Mouse (Mus musculus): Measurements from ENCODE around the gene Ptges. TPM values are rescaled to one million over a fixed set of nuclear protein-coding genes. Genes with fewer than 3 reads are reported as not detected.

Ptges gene
- total and polyA plus RNA-seq, 2 experiments from 2014 or later = 1.1 to 1.2 TPM

DNA sequence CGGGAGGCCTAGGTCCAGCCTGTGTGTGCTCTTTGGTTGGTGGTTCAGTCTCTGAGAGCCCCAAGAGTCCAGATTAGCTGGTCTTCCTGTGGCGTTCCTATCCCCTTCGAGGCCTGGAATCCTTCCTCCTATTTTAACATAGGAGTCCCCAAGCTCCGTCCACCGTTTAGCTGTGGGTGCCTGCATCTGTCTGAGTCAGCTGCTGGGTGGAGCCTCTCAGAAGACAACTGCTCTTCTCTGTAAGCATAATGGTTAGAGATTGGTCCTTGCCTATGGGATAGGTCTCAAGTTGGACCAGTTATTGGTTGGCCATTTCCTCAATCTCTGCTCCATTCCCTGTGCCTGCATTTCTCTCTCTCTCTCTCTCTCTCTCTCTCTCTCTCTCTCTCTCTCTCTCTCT, 69.9 kb downstream of the Ptges start:
- TF ChIP-seq CTCF (IDR thresholded peaks at IDR 0.05; ENCODE audit: low read depth) = no peak
- no peak for TF ChIP-seq EP300 (IDR thresholded peaks at IDR 0.05; ENCODE audit: low read depth)
- no peak overlapping the region for H3K4me3 ChIP-seq (ENCODE audit: low read depth, low read length)
- 62% methylated on average over 5 of the region's 5 CpGs for WGBS
- no peak for DNase-seq (ENCODE audit: low spot score)
- no peaks in the 10 kb centered on the region for H3K27me3 ChIP-seq (ENCODE audit: control insufficient read depth, insufficient read depth, low read length)
- H3K36me3 ChIP-seq (replicated peaks; ENCODE audit: control insufficient read depth, insufficient read depth, low read length) = no peaks in the 10 kb centered on the region
- no peak overlapping the region for H3K4me2 ChIP-seq (ENCODE audit: low read depth, low read length)
- no peak overlapping the region for H3K9ac ChIP-seq (replicated peaks; ENCODE audit: low read depth, low read length)
- H3K4me1 ChIP-seq (ENCODE audit: control insufficient read depth, insufficient read depth) = peaks cover 5% of the 10 kb centered on the region; the same call in 1 of the 2 replicates
- no peak for ATAC-seq (ENCODE audit: insufficient read depth, low read depth)
- H3K9me3 ChIP-seq (replicated peaks; ENCODE audit: control insufficient read depth, low read length) = no peaks in the 10 kb centered on the region
- H3K27ac ChIP-seq (ENCODE audit: low read depth) = no peak overlapping the region

DNA sequence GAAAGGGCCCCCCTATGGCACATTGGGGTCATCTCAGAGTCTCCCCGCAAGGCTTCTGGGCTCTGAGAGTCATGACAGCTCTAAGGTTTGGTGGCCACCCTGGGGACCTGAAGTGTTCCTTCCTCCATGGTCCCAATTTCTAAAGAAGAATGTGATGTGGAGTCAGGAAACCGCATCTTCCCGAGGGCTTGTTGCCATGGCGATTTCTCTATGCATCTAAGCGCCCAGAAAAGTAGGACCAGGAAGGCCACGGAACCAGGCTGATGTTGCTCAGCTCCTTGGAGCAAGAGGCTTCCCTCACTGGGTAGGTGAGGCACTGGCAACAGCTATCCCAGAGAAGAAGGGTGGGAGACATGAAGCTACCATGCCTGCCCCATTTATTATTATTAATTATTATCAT, 72.6 kb downstream of the Ptges start:
- no peaks in the 10 kb centered on the region for H3K36me3 ChIP-seq (replicated peaks; ENCODE audit: control insufficient read depth, insufficient read depth, low read length)
- no peak overlapping the region for H3K27ac ChIP-seq (ENCODE audit: low read depth)
- no peak overlapping the region for H3K9ac ChIP-seq (replicated peaks; ENCODE audit: low read depth, low read length)
- no peak overlapping the region for H3K4me3 ChIP-seq (ENCODE audit: low read depth, low read length)
- 86% methylated on average over 6 of the region's 6 CpGs for WGBS
- peaks cover 7% of the 10 kb centered on the region; the same call in 1 of the 2 replicates for H3K4me1 ChIP-seq (ENCODE audit: control insufficient read depth, insufficient read depth)
- DNase-seq (ENCODE audit: low spot score) (no peak), ATAC-seq (ENCODE audit: insufficient read depth, low read depth) (no peak)
- H3K9me3 ChIP-seq (replicated peaks; ENCODE audit: control insufficient read depth, low read length) = no peaks in the 10 kb centered on the region
- no peaks in the 10 kb centered on the region for H3K27me3 ChIP-seq (ENCODE audit: control insufficient read depth, insufficient read depth, low read length)
- TF ChIP-seq EP300 (IDR thresholded peaks at IDR 0.05; ENCODE audit: low read depth) (no peak), CTCF (IDR thresholded peaks at IDR 0.05; ENCODE audit: low read depth) (no peak)
- H3K4me2 ChIP-seq (ENCODE audit: low read depth, low read length) = no peak overlapping the region

DNA sequence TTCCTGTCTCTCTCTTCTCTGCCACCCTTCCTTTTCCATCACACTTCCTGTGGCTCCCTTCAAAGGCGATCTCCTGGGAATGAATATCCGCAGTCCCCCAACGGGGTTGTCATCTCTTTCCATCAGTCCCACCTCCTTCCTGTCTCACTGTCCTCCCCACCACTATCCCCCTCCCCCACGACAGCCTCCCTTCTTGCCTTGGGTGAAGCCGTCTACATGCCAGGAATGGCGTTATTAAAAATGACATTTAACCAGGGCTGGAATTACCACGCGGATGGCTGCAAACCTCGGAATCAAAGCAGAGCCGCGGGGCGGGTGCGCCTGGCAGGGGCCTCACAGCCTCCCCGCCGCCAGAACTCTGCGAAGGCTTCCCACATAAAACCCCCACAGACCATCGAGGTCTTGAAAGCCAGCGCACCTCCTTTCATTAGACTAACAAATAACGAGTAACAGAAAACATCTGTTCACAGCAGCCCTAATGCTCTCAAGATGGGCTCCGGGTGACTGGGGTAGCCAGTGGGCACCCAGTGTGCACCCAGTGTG, 76.8 kb downstream of the Ptges start:
- Histone ChIP-seq H3K36me3 (replicated peaks; ENCODE audit: control insufficient read depth, insufficient read depth, low read length) (no peaks in the 10 kb centered on the region), H3K4me3 (ENCODE audit: low read depth, low read length) (no peak overlapping the region), H3K27ac (ENCODE audit: low read depth) (no peak overlapping the region), H3K9ac (replicated peaks; ENCODE audit: low read depth, low read length) (no peak overlapping the region), H3K27me3 (ENCODE audit: control insufficient read depth, insufficient read depth, low read length) (no peaks in the 10 kb centered on the region), H3K4me2 (ENCODE audit: low read depth, low read length) (no peak overlapping the region), H3K4me1 (ENCODE audit: control insufficient read depth, insufficient read depth) (peaks cover 7% of the 10 kb centered on the region; the same call in 1 of the 2 replicates), H3K9me3 (replicated peaks; ENCODE audit: control insufficient read depth, low read length) (no peaks in the 10 kb centered on the region)
- ATAC-seq (ENCODE audit: insufficient read depth, low read depth) = no peak
- TF ChIP-seq EP300 (IDR thresholded peaks at IDR 0.05; ENCODE audit: low read depth) (no peak), CTCF (IDR thresholded peaks at IDR 0.05; ENCODE audit: low read depth) (no peak)
- DNase-seq (ENCODE audit: low spot score) = no peak
- 39% methylated on average over 20 of the region's 20 CpGs for WGBS

- TF ChIP-seq EP300 (IDR thresholded peaks at IDR 0.05; ENCODE audit: low read depth) (no peak), CTCF (IDR thresholded peaks at IDR 0.05; ENCODE audit: low read depth) (no peak)
- Histone ChIP-seq H3K27ac (ENCODE audit: low read depth) (no peak overlapping the region), H3K27me3 (ENCODE audit: control insufficient read depth, insufficient read depth, low read length) (no peaks in the 10 kb centered on the region), H3K9ac (replicated peaks; ENCODE audit: low read depth, low read length) (no peak overlapping the region), H3K4me3 (ENCODE audit: low read depth, low read length) (no peak overlapping the region), H3K9me3 (replicated peaks; ENCODE audit: control insufficient read depth, low read length) (no peaks in the 10 kb centered on the region), H3K36me3 (replicated peaks; ENCODE audit: control insufficient read depth, insufficient read depth, low read length) (no peaks in the 10 kb centered on the region), H3K4me1 (ENCODE audit: control insufficient read depth, insufficient read depth) (peaks cover 7% of the 10 kb centered on the region; the same call in 1 of the 2 replicates), H3K4me2 (ENCODE audit: low read depth, low read length) (no peak overlapping the region)
- WGBS = 29% methylated on average over 6 of the region's 6 CpGs
- DNase-seq (ENCODE audit: low spot score) (no peak), ATAC-seq (ENCODE audit: insufficient read depth, low read depth) (no peak)
Observed at GRCm38 (mm10) chr2:30850581-30850980, 79.1 kb downstream of the Ptges start.

GRCm38 (mm10) chr2:30848184-30848583, 81.5 kb downstream of the Ptges start:
- TF ChIP-seq CTCF (IDR thresholded peaks at IDR 0.05; ENCODE audit: low read depth) (no peak), EP300 (IDR thresholded peaks at IDR 0.05; ENCODE audit: low read depth) (no peak)
- 75% methylated on average over 8 of the region's 8 CpGs for WGBS
- Histone ChIP-seq H3K27me3 (ENCODE audit: control insufficient read depth, insufficient read depth, low read length) (peaks cover 8% of the 10 kb centered on the region; the same call in 1 of the 2 replicates), H3K4me1 (ENCODE audit: control insufficient read depth, insufficient read depth) (peaks cover 7% of the 10 kb centered on the region; the same call in 1 of the 2 replicates), H3K9me3 (replicated peaks; ENCODE audit: control insufficient read depth, low read length) (no peaks in the 10 kb centered on the region), H3K4me2 (ENCODE audit: low read depth, low read length) (no peak overlapping the region), H3K4me3 (ENCODE audit: low read depth, low read length) (no peak overlapping the region), H3K36me3 (replicated peaks; ENCODE audit: control insufficient read depth, insufficient read depth, low read length) (no peaks in the 10 kb centered on the region), H3K9ac (replicated peaks; ENCODE audit: low read depth, low read length) (no peak overlapping the region), H3K27ac (ENCODE audit: low read depth) (no peak overlapping the region)
- DNase-seq (ENCODE audit: low spot score) (no peak), ATAC-seq (ENCODE audit: insufficient read depth, low read depth) (no peak)

DNA sequence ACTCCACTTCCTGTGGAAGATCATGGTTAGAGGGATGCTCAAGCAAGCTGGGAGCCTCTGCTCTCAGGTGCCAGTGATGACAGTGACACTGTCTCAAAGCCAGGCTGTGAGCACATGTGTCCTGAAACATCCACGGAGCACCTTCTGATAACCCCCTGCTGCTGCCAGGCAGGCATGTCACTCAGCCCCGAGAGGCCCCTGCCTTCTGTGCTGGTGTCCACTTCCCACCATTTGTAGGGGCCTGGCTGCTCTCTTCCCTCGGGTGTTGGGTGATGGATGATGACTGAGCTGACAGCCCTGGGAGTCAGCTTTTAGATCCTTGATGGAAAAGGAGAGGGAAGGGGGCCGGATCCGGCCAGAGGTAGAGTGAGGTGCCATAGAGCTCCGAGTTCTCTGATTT, 82.9 kb downstream of the Ptges start:
- DNase-seq (ENCODE audit: low spot score) (no peak), ATAC-seq (ENCODE audit: insufficient read depth, low read depth) (no peak)
- no peaks in the 10 kb centered on the region for H3K9me3 ChIP-seq (replicated peaks; ENCODE audit: control insufficient read depth, low read length)
- no peak overlapping the region for H3K9ac ChIP-seq (replicated peaks; ENCODE audit: low read depth, low read length)
- WGBS = 9% methylated on average over 6 of the region's 6 CpGs
- H3K36me3 ChIP-seq (replicated peaks; ENCODE audit: control insufficient read depth, insufficient read depth, low read length) = no peaks in the 10 kb centered on the region
- peaks cover 8% of the 10 kb centered on the region; the same call in 1 of the 2 replicates for H3K27me3 ChIP-seq (ENCODE audit: control insufficient read depth, insufficient read depth, low read length)
- no peak overlapping the region for H3K4me2 ChIP-seq (ENCODE audit: low read depth, low read length)
- H3K4me3 ChIP-seq (ENCODE audit: low read depth, low read length) = no peak overlapping the region
- TF ChIP-seq EP300 (IDR thresholded peaks at IDR 0.05; ENCODE audit: low read depth) = no peak
- no peak for TF ChIP-seq CTCF (IDR thresholded peaks at IDR 0.05; ENCODE audit: low read depth)
- no peaks in the 10 kb centered on the region for H3K4me1 ChIP-seq (ENCODE audit: control insufficient read depth, insufficient read depth)
- H3K27ac ChIP-seq (ENCODE audit: low read depth) = no peak overlapping the region

Measured in heart, postnatal 0 days (tissue).